Mouse (Mus musculus): ENCODE data around the gene Ccn1. TPM values are rescaled to one million over a fixed set of nuclear protein-coding genes. Genes with fewer than 3 reads are reported as not detected.

Gene Ccn1
- polyA plus RNA-seq, 1 experiment = 6.1 TPM

GRCm38 (mm10) chr3:145684201-145684600, 34.4 kb upstream of the Ccn1 start:
- 89% methylated on average over 4 of the region's 4 CpGs for WGBS
- TF ChIP-seq CTCF (IDR thresholded peaks at IDR 0.05; ENCODE audit: extremely low read depth, insufficient read length, insufficient replicate concordance, low read depth, low read length) (no peak), POLR2A (IDR thresholded peaks at IDR 0.05; ENCODE audit: low read depth, low read length) (no peak)

GRCm38 (mm10) chr3:145681348-145681935, 31.7 kb upstream of the Ccn1 start:
- no peak overlapping the region for H3K4me3 ChIP-seq (ENCODE audit: low read depth, low read length)
- no peak for TF ChIP-seq CTCF (IDR thresholded peaks at IDR 0.05; ENCODE audit: extremely low read depth, insufficient read length, insufficient replicate concordance, low read depth, low read length)
- TF ChIP-seq POLR2A (IDR thresholded peaks at IDR 0.05; ENCODE audit: low read depth, low read length) = no peak
- no peaks in the 10 kb centered on the region for H3K27me3 ChIP-seq (ENCODE audit: control insufficient read depth, insufficient read depth, low read length)
- no peak overlapping the region for H3K27ac ChIP-seq (ENCODE audit: insufficient read depth, low read depth, low read length)
- no peaks in the 10 kb centered on the region for H3K36me3 ChIP-seq (ENCODE audit: control insufficient read depth, insufficient read depth, low read length)
- WGBS = 78% methylated on average over 10 of the region's 10 CpGs
- no peaks in the 10 kb centered on the region for H3K4me1 ChIP-seq (ENCODE audit: control insufficient read depth, insufficient read depth, insufficient read length, low read length)

More at GRCm38 (mm10) chr3:145684201-145684600, 34.4 kb upstream of the Ccn1 start:
- Histone ChIP-seq H3K4me3 (ENCODE audit: low read depth, low read length) (no peak overlapping the region), H3K27me3 (ENCODE audit: control insufficient read depth, insufficient read depth, low read length) (no peaks in the 10 kb centered on the region), H3K4me1 (ENCODE audit: control insufficient read depth, insufficient read depth, insufficient read length, low read length) (no peaks in the 10 kb centered on the region), H3K27ac (ENCODE audit: insufficient read depth, low read depth, low read length) (no peak overlapping the region), H3K36me3 (ENCODE audit: control insufficient read depth, insufficient read depth, low read length) (no peaks in the 10 kb centered on the region)

GRCm38 (mm10) chr3:145680686-145681085, 30.9 kb upstream of the Ccn1 start:
- Histone ChIP-seq H3K27me3 (ENCODE audit: control insufficient read depth, insufficient read depth, low read length) (no peaks in the 10 kb centered on the region), H3K27ac (ENCODE audit: insufficient read depth, low read depth, low read length) (no peak overlapping the region), H3K4me3 (ENCODE audit: low read depth, low read length) (no peak overlapping the region), H3K4me1 (ENCODE audit: control insufficient read depth, insufficient read depth, insufficient read length, low read length) (no peaks in the 10 kb centered on the region), H3K36me3 (ENCODE audit: control insufficient read depth, insufficient read depth, low read length) (no peaks in the 10 kb centered on the region)
- WGBS = 94% methylated on average over 5 of the region's 5 CpGs
- TF ChIP-seq POLR2A (IDR thresholded peaks at IDR 0.05; ENCODE audit: low read depth, low read length) = no peak
- TF ChIP-seq CTCF (IDR thresholded peaks at IDR 0.05; ENCODE audit: extremely low read depth, insufficient read length, insufficient replicate concordance, low read depth, low read length) = no peak

- no peak overlapping the region for H3K4me3 ChIP-seq (ENCODE audit: low read depth, low read length)
- H3K4me1 ChIP-seq (ENCODE audit: control insufficient read depth, insufficient read depth, insufficient read length, low read length) = no peaks in the 10 kb centered on the region
- 63% methylated on average over 6 of the region's 6 CpGs for WGBS
- H3K36me3 ChIP-seq (ENCODE audit: control insufficient read depth, insufficient read depth, low read length) = no peaks in the 10 kb centered on the region
- H3K27ac ChIP-seq (ENCODE audit: insufficient read depth, low read depth, low read length) = no peak overlapping the region
- H3K27me3 ChIP-seq (ENCODE audit: control insufficient read depth, insufficient read depth, low read length) = no peaks in the 10 kb centered on the region
- TF ChIP-seq CTCF (IDR thresholded peaks at IDR 0.05; ENCODE audit: extremely low read depth, insufficient read length, insufficient replicate concordance, low read depth, low read length) (no peak), POLR2A (IDR thresholded peaks at IDR 0.05; ENCODE audit: low read depth, low read length) (no peak)
These were observed 26.4 kb upstream of the Ccn1 start for GRCm38 (mm10) chr3:145676212-145676611.

- Histone ChIP-seq H3K4me3 (ENCODE audit: low read depth, low read length) (no peak overlapping the region), H3K4me1 (ENCODE audit: control insufficient read depth, insufficient read depth, insufficient read length, low read length) (no peaks in the 10 kb centered on the region), H3K36me3 (ENCODE audit: control insufficient read depth, insufficient read depth, low read length) (no peaks in the 10 kb centered on the region), H3K27ac (ENCODE audit: insufficient read depth, low read depth, low read length) (no peak overlapping the region), H3K27me3 (ENCODE audit: control insufficient read depth, insufficient read depth, low read length) (no peaks in the 10 kb centered on the region)
- WGBS = 66% methylated on average over 2 of the region's 2 CpGs
- TF ChIP-seq CTCF (IDR thresholded peaks at IDR 0.05; ENCODE audit: extremely low read depth, insufficient read length, insufficient replicate concordance, low read depth, low read length) (no peak), POLR2A (IDR thresholded peaks at IDR 0.05; ENCODE audit: low read depth, low read length) (no peak)
These were observed 25.0 kb upstream of the Ccn1 start for GRCm38 (mm10) chr3:145674815-145675214.

GRCm38 (mm10) chr3:145666383-145666782, 16.6 kb upstream of the Ccn1 start:
- Histone ChIP-seq H3K4me3 (ENCODE audit: low read depth, low read length) (no peak overlapping the region), H3K4me1 (ENCODE audit: control insufficient read depth, insufficient read depth, insufficient read length, low read length) (no peaks in the 10 kb centered on the region), H3K36me3 (ENCODE audit: control insufficient read depth, insufficient read depth, low read length) (no peaks in the 10 kb centered on the region), H3K27me3 (ENCODE audit: control insufficient read depth, insufficient read depth, low read length) (no peaks in the 10 kb centered on the region), H3K27ac (ENCODE audit: insufficient read depth, low read depth, low read length) (no peak overlapping the region)
- WGBS = 80% methylated on average over 4 of the region's 4 CpGs
- no peak for TF ChIP-seq POLR2A (IDR thresholded peaks at IDR 0.05; ENCODE audit: low read depth, low read length)
- TF ChIP-seq CTCF (IDR thresholded peaks at IDR 0.05; ENCODE audit: extremely low read depth, insufficient read length, insufficient replicate concordance, low read depth, low read length) = no peak

GRCm38 (mm10) chr3:145656993-145657713, 7.4 kb upstream of the Ccn1 start:
- Histone ChIP-seq H3K27me3 (ENCODE audit: control insufficient read depth, insufficient read depth, low read length) (no peaks in the 10 kb centered on the region), H3K4me1 (ENCODE audit: control insufficient read depth, insufficient read depth, insufficient read length, low read length) (peaks cover 6% of the 10 kb centered on the region; the same call in 1 of the 2 replicates), H3K36me3 (ENCODE audit: control insufficient read depth, insufficient read depth, low read length) (no peaks in the 10 kb centered on the region), H3K4me3 (ENCODE audit: low read depth, low read length) (no peak overlapping the region), H3K27ac (ENCODE audit: insufficient read depth, low read depth, low read length) (no peak overlapping the region)
- 50% methylated on average over 14 of the region's 14 CpGs for WGBS
- no peak for TF ChIP-seq POLR2A (IDR thresholded peaks at IDR 0.05; ENCODE audit: low read depth, low read length)
- no peak for TF ChIP-seq CTCF (IDR thresholded peaks at IDR 0.05; ENCODE audit: extremely low read depth, insufficient read length, insufficient replicate concordance, low read depth, low read length)

All from small intestine, adult 2 months (tissue).